Mouse (Mus musculus): ENCODE measurements around the gene Hip1. TPM values are rescaled to one million over a fixed set of nuclear protein-coding genes. Genes with fewer than 3 reads are reported as not detected.

Hip1 gene
- polyA plus RNA-seq, 1 experiment from 2014 or later = 49.4 TPM

DNA sequence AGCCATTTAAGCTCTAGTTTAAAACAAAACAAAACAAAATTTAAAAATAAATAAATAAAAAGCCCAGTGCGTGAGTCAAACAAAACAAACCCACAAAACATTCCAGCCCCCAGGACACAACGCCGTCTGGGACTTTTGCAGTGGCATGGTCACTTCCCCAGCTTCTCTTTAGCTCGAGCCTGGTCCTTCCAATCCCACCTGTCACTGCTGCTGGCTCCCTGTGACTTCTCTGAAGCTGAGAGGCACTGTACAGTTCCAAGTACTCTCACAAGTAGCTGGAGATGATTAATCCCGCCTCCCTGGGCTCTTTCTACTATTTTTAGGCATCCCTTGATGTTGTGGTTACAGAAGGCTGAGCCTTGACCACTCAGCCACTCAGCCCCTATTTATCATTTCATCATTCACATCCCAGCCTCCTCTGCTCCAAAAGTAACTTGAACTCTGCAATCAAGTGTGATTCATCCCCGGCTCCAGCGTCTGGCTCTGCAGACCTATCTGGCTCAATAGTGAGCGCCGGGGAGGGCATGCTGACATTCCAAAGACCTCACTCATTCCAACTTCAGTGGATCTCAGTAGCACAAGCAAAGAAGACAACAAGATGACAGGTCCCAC lies 22.7 kb downstream of the Hip1 start:
- no peak overlapping the region for H3K4me2 ChIP-seq
- no peak for TF ChIP-seq CTCF (IDR thresholded peaks at IDR 0.05; ENCODE audit: low read depth)
- WGBS = 62% methylated on average over 9 of the region's 9 CpGs
- ATAC-seq (ENCODE audit: insufficient read depth) (no peak), DNase-seq (no peak)
- H3K9me3 ChIP-seq (ENCODE audit: low read depth, low read length) = no peaks in the 10 kb centered on the region
- H3K27me3 ChIP-seq (ENCODE audit: insufficient read depth, low read length) = no peaks in the 10 kb centered on the region
- no peak overlapping the region for H3K27ac ChIP-seq (ENCODE audit: low read depth)
- no peaks in the 10 kb centered on the region for H3K36me3 ChIP-seq (ENCODE audit: insufficient read depth)
- no peaks in the 10 kb centered on the region for H3K4me1 ChIP-seq (ENCODE audit: insufficient read depth)
- no peak overlapping the region for H3K9ac ChIP-seq
- H3K4me3 ChIP-seq (ENCODE audit: low read depth, low read length) = no peak overlapping the region

DNA sequence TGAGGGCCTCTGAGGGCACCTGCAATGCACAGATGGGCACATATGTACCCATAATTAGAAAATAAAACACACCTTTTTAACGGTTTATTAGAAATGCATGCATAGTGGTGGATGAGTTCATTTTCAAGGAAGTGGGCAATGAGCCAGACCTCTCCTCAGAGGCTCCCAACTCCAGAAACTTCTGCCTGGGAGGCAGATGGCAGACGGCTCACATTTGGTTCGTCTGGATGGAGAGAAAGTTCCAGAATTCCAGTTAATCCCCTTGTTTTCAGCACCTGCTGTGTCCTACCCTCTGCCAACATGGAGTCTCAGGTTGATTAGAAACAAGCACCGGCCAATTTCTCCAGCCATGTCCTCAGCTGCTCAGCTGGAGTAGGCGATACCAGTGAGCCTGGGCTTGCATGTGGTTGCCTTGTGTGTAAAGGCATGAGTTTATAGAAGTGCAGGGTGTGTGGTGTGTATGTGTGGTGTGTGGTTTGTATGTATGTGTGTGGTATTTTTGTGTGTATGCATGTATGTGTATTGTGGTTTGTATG lies 27.5 kb downstream of the Hip1 start:
- Histone ChIP-seq H3K4me2 (no peak overlapping the region), H3K9ac (no peak overlapping the region), H3K9me3 (ENCODE audit: low read depth, low read length) (no peaks in the 10 kb centered on the region), H3K27me3 (ENCODE audit: insufficient read depth, low read length) (no peaks in the 10 kb centered on the region), H3K36me3 (ENCODE audit: insufficient read depth) (no peaks in the 10 kb centered on the region), H3K27ac (ENCODE audit: low read depth) (no peak overlapping the region), H3K4me3 (ENCODE audit: low read depth, low read length) (no peak overlapping the region), H3K4me1 (ENCODE audit: insufficient read depth) (no peaks in the 10 kb centered on the region)
- DNase-seq (no peak), ATAC-seq (ENCODE audit: insufficient read depth) (no peak)
- 85% methylated on average over 5 of the region's 5 CpGs for WGBS
- no peak for TF ChIP-seq CTCF (IDR thresholded peaks at IDR 0.05; ENCODE audit: low read depth)

DNA sequence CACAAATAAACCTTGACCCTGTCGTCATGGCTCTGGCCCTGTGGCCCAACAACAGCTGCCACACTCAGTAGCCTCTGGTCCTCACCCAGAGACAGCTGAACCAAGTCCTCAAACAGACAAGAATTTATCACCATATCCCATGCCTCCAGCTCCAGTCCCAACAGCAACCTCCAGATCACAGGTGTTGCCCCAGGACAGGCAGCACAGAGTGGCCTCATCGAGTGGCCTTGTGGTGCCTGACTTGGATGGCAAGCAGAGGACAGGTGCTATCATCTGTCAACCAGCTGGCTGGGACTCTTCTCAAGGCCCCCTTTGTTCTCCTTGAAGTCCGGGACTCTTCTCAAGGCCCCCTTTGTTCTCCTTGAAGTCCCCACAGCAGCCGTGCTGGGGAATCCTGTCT lies 31.8 kb downstream of the Hip1 start:
- H3K36me3 ChIP-seq (ENCODE audit: insufficient read depth) = no peaks in the 10 kb centered on the region
- H3K27ac ChIP-seq (ENCODE audit: low read depth) = no peak overlapping the region
- ATAC-seq (ENCODE audit: insufficient read depth) (no peak), DNase-seq (no peak)
- H3K4me3 ChIP-seq (ENCODE audit: low read depth, low read length) = no peak overlapping the region
- no peak for TF ChIP-seq CTCF (IDR thresholded peaks at IDR 0.05; ENCODE audit: low read depth)
- no peaks in the 10 kb centered on the region for H3K4me1 ChIP-seq (ENCODE audit: insufficient read depth)
- H3K9me3 ChIP-seq (ENCODE audit: low read depth, low read length) = no peaks in the 10 kb centered on the region
- H3K4me2 ChIP-seq = no peak overlapping the region
- H3K27me3 ChIP-seq (ENCODE audit: insufficient read depth, low read length) = no peaks in the 10 kb centered on the region
- 50% methylated on average over 4 of the region's 4 CpGs for WGBS
- no peak overlapping the region for H3K9ac ChIP-seq

DNA sequence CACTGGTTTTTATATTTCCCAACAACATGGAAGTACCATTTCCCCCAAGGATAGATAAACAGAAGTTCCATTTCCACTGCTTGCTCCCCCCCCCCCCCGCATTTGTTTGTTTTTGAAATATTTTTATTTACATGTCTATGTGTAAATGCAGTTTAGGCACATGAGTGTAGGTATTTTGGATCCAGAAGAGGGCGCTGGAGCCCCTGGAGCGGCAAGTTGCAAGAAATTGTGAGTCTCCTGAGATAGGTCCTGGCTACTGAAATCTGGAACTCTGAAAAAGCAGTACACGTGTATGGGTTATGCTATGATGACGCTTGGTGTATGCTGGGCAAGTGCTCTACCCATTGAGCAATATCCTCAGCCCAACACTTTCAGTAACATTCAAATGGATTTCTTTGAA lies 33.8 kb downstream of the Hip1 start:
- 55% methylated on average over 5 of the region's 5 CpGs for WGBS
- H3K4me3 ChIP-seq (ENCODE audit: low read depth, low read length) = no peak overlapping the region
- no peak overlapping the region for H3K9ac ChIP-seq
- ATAC-seq (ENCODE audit: insufficient read depth) (no peak), DNase-seq (no peak)
- H3K27ac ChIP-seq (ENCODE audit: low read depth) = no peak overlapping the region
- H3K36me3 ChIP-seq (ENCODE audit: insufficient read depth) = no peaks in the 10 kb centered on the region
- peak; percentile 22; the same call in 1 of the 2 replicates for TF ChIP-seq CTCF (IDR thresholded peaks at IDR 0.05; ENCODE audit: low read depth)
- H3K4me2 ChIP-seq = no peak overlapping the region
- no peaks in the 10 kb centered on the region for H3K27me3 ChIP-seq (ENCODE audit: insufficient read depth, low read length)
- peaks cover 7% of the 10 kb centered on the region for H3K4me1 ChIP-seq (ENCODE audit: insufficient read depth)
- H3K9me3 ChIP-seq (ENCODE audit: low read depth, low read length) = no peaks in the 10 kb centered on the region

DNA sequence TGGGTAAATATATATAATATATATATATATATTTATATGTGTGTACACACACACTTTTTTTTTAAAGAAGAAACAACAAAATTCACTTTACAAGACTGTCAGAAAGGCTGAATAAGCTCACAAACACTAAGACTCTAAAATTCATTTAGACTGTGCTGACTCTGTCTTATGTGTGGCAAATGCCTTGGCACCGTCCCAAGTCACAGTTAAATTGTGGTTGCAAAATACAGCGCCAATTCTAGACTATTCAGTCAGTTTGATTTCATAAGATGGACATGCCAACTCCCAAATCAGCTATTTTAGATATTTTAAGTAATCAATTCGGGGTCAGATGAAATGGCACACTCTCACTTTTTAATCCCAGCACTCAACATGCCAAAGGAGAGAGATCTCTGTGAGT lies 36.6 kb downstream of the Hip1 start:
- Histone ChIP-seq H3K9me3 (ENCODE audit: low read depth, low read length) (no peaks in the 10 kb centered on the region), H3K4me1 (ENCODE audit: insufficient read depth) (peaks cover 7% of the 10 kb centered on the region), H3K27ac (ENCODE audit: low read depth) (no peak overlapping the region), H3K9ac (no peak overlapping the region), H3K27me3 (ENCODE audit: insufficient read depth, low read length) (no peaks in the 10 kb centered on the region), H3K4me3 (ENCODE audit: low read depth, low read length) (no peak overlapping the region), H3K36me3 (ENCODE audit: insufficient read depth) (no peaks in the 10 kb centered on the region), H3K4me2 (no peak overlapping the region)
- peak; percentile 81 for DNase-seq
- ATAC-seq (ENCODE audit: insufficient read depth) = no peak
- TF ChIP-seq CTCF (IDR thresholded peaks at IDR 0.05; ENCODE audit: low read depth) = no peak
- 63% methylated on average over 3 of the region's 3 CpGs for WGBS

DNA sequence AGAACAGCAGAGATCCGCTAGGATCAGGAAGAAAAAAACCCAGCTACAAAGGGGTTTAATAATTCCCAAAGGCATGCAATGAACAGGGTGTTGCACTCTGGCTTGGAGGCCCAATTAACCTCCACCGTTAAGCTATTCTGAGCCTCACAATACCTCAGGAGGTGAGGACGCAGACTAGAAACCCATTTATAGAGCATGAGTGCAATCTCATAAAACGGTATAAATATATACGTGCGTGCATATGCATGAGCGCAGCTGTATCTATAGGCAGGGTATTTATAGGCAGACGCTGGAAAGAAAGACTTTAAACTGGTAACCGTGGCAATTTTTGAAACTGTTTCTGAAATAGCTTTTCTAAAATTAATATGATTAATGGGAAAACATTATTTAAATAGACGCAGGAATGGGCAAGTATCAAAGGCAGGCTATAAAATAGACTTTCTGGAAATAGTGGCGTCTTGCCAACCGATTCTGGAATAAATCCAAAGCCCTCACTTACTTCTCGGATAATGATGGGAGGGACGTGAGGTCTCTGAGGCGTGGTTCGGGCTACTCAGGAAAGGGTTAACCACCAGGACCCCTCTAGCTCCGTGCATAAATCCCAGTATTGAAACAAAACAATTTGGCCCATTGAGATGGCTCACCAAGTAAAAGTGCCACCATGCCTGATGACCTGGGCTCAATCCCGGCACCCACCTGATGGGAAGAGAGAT lies 37.2 kb downstream of the Hip1 start:
- Histone ChIP-seq H3K27ac (ENCODE audit: low read depth) (no peak overlapping the region), H3K4me2 (peak overlapping the region; percentile 5; the same call in 1 of the 2 replicates), H3K36me3 (ENCODE audit: insufficient read depth) (no peaks in the 10 kb centered on the region), H3K4me1 (ENCODE audit: insufficient read depth) (peaks cover 7% of the 10 kb centered on the region), H3K9me3 (ENCODE audit: low read depth, low read length) (no peaks in the 10 kb centered on the region), H3K4me3 (ENCODE audit: low read depth, low read length) (no peak overlapping the region), H3K9ac (no peak overlapping the region), H3K27me3 (ENCODE audit: insufficient read depth, low read length) (no peaks in the 10 kb centered on the region)
- DNase-seq (peak; percentile 81), ATAC-seq (ENCODE audit: insufficient read depth) (no peak)
- WGBS = 47% methylated on average over 18 of the region's 18 CpGs
- TF ChIP-seq CTCF (IDR thresholded peaks at IDR 0.05; ENCODE audit: low read depth) = no peak

DNA sequence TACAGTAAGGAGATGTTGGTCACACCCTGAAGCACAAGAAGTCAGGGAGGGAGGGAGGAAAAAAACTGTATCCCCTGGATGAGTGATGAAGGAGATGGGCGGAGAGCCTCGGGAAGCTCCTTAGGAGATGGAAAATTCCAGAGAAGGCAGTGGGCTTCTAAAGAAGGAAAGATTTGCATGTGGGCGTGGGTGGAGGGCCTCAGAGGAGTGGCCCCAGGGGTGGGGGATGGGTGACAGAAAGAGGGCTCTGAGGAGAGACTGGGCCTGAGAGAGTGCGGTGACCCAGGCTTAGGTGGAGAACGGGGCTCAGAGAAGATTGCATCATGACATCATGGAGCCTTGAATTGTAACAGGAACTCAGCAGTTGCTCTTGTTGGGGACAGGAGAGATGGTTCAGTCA lies 39.5 kb downstream of the Hip1 start:
- H3K4me3 ChIP-seq (ENCODE audit: low read depth, low read length) = no peak overlapping the region
- H3K27ac ChIP-seq (ENCODE audit: low read depth) = no peak overlapping the region
- no peak overlapping the region for H3K9ac ChIP-seq
- WGBS = 57% methylated on average over 5 of the region's 5 CpGs
- DNase-seq (no peak), ATAC-seq (ENCODE audit: insufficient read depth) (no peak)
- TF ChIP-seq CTCF (IDR thresholded peaks at IDR 0.05; ENCODE audit: low read depth) = no peak
- no peaks in the 10 kb centered on the region for H3K27me3 ChIP-seq (ENCODE audit: insufficient read depth, low read length)
- no peaks in the 10 kb centered on the region for H3K9me3 ChIP-seq (ENCODE audit: low read depth, low read length)
- no peaks in the 10 kb centered on the region for H3K36me3 ChIP-seq (ENCODE audit: insufficient read depth)
- H3K4me1 ChIP-seq (ENCODE audit: insufficient read depth) = peaks cover 7% of the 10 kb centered on the region
- H3K4me2 ChIP-seq = no peak overlapping the region

Measured in lung, embryonic 14.5 days (tissue).